Mouse (Mus musculus) kidney, adult 2 months (tissue): ENCODE data around the gene Elovl6.

ENCODE experiments used
- CTCF ChIP-seq: fragments of 200-500 bp; conservative IDR thresholded peaks from 2 replicates; pipeline ENCODE4 v1.5.1; 2011; ENCODE audit warnings: low read depth, mild to moderate bottlenecking, control low read depth, low read length, moderate library complexity, mixed read lengths; ENCODE audit not compliant: insufficient read depth, insufficient read length
- POLR2A ChIP-seq: fragments of 200-500 bp; IDR thresholded peaks from one replicate; pipeline ENCODE4 v1.6.1; 2011; ENCODE audit warnings: low read depth, low read length, control low read depth

DNA sequence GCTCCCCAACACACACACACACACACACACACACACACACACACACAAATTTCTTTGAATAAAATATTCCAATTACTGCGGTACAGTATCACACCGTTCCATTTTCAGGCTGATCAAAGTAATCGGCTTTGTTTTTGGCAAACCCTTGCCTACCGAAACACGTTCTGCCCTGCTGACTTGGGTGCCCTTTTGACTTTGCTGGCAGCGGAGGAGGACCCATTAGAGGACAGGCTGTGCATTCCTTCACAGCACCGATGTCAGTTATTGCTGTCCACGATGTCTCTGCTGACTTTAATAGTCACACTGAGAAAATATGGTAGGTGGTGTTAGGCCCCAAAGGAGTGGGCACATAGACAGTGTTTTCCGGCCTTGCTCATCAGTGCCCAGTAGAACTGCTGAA is 60.8 kb downstream of the Elovl6 start:
- TF ChIP-seq CTCF (no peak), POLR2A (no peak)
